Mouse (Mus musculus): Measurements from ENCODE around the gene Hmga2.
"Not testable (repeated sequence)": the region's sequence is repeated elsewhere in the genome, so short reads cannot be mapped to it uniquely, and the experiment has no call there.

Hmga2 gene

GRCm38 (mm10) chr10:120338841-120339240 is 137.4 kb downstream of the Hmga2 start:
- no peak for DNase-seq

GRCm38 (mm10) chr10:120338431-120338830 is 137.8 kb downstream of the Hmga2 start:
- not testable (repeated sequence) for DNase-seq

- DNase-seq, result no peak
These were observed 148.3 kb downstream of the Hmga2 start for GRCm38 (mm10) chr10:120327946-120328345.

- DNase-seq, result no peak
These were observed 152.6 kb downstream of the Hmga2 start for GRCm38 (mm10) chr10:120323584-120324203.

- no peak for DNase-seq
These were observed 153.5 kb downstream of the Hmga2 start for GRCm38 (mm10) chr10:120322815-120323214.

- no peak for DNase-seq
These were observed 156.7 kb downstream of the Hmga2 start for GRCm38 (mm10) chr10:120319614-120320013.

Measured in right cerebral cortex, postnatal 25 days (tissue).